ENCODE assay signal across 29 mouse cellular contexts in the genomic region with DNA sequence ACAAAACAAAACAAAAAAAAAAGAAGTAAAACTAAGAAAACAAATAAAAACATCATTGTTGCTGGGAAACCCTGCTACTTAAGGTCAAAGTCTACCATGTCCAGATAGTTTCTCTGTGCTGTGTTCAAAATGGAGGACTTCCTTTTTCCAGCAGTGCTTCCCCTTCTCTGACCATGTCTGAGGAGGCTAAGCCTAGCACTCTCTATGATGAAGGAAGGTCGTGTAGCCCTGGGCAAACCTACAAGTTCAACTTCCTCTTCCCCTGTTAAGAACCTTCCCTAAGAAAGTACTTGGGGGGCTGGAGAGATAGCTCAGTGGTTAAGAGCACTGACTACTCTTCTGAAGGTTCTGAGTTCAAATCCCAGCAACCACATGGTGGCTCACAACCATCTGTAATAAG. TPM values are rescaled to one million over a fixed set of nuclear protein-coding genes. Genes with fewer than 3 reads are reported as not detected.
DNase-seq lines count a peak whose midpoint lies in the region; ATAC-seq lines count a peak whose summit lies in the region.
"Had no signal": no experiment of that assay in that cellular context is flagged by ENCODE, and none has a peak within 500 bp of the region (broad histone marks: within the 10 kb centered on the region; RNA-seq: fewer than 3 reads in every experiment).

No protein-coding gene starts in this region.

- H3K9ac ChIP-seq in liver, embryonic 16.5 days (ENCODE audit: low read depth, low read length), result no peak overlapping the region
- H3K9ac ChIP-seq: embryonic facial prominence, embryonic 12.5 days; forebrain, postnatal 0 days; heart, embryonic 15.5 days; hindbrain, embryonic 13.5 days; limb, embryonic 12.5 days; liver, embryonic 15.5 days; neural tube, embryonic 15.5 days had no signal

- no peak overlapping the region for H3K4me2 ChIP-seq in liver, embryonic 16.5 days (ENCODE audit: low read depth, low read length)
- H3K4me2 ChIP-seq: embryonic facial prominence, embryonic 12.5 days; heart, embryonic 15.5 days; hindbrain, embryonic 13.5 days; limb, embryonic 12.5 days; liver, embryonic 15.5 days; neural tube, embryonic 15.5 days had no signal

- no peaks in the 10 kb centered on the region for H3K9me3 ChIP-seq in liver, embryonic 16.5 days (replicated peaks; ENCODE audit: control insufficient read depth, low read length)
- H3K9me3 ChIP-seq: heart, embryonic 15.5 days; hindbrain, embryonic 13.5 days; liver, embryonic 15.5 days; neural tube, embryonic 15.5 days had no signal

- no peak for DNase-seq in liver
- peak; percentile 82 for DNase-seq in MEL-GATA-1-ER (ENCODE audit: extremely low read depth, low read depth)
- peak; percentile 18 for DNase-seq in skeletal muscle tissue, adult 2 months (ENCODE audit: low read depth, low spot score)
- DNase-seq in layer of hippocampus, adult 11-12 months (ENCODE audit: low spot score), result no peak
- DNase-seq in thymus, postnatal 36 days, result no peak
- DNase-seq: adrenal gland, postnatal 10 days; B cell, adult 2 months; cerebellum, adult 9-11 months; forebrain, postnatal 0 days; heart, postnatal 36 days; kidney, adult 18-20 months; layer of hippocampus, postnatal 36 days; thymus, postnatal 14 days had no signal

- ATAC-seq in liver, embryonic 16.5 days (ENCODE audit: low read depth), result peak; percentile 27; the same call in 1 of the 2 replicates
- ATAC-seq: forebrain, postnatal 0 days; midbrain, embryonic 16.5 days had no signal

- no peaks in the 10 kb centered on the region for H3K79me2 ChIP-seq in macrophage (ENCODE audit: inconsistent target)

- H3K36me3 ChIP-seq in liver, embryonic 16.5 days (ENCODE audit: control insufficient read depth, insufficient read depth), result no peaks in the 10 kb centered on the region
- H3K36me3 ChIP-seq in macrophage (ENCODE audit: inconsistent target), result no peaks in the 10 kb centered on the region
- H3K36me3 ChIP-seq: embryonic facial prominence, embryonic 12.5 days; G1E; heart, embryonic 15.5 days; hindbrain, embryonic 13.5 days; limb, embryonic 12.5 days; liver, embryonic 15.5 days; midbrain, embryonic 10.5 days; neural tube, embryonic 15.5 days had no signal

- H3K27me3 ChIP-seq in liver, embryonic 16.5 days (ENCODE audit: control insufficient read depth, insufficient read depth, low read depth, low read length), result no peaks in the 10 kb centered on the region
- H3K27me3 ChIP-seq: CH12.LX; embryonic facial prominence, embryonic 12.5 days; heart, embryonic 15.5 days; hindbrain, embryonic 13.5 days; limb, embryonic 12.5 days; liver, embryonic 15.5 days; neural tube, embryonic 15.5 days had no signal

- no peaks in the 10 kb centered on the region; the same call in 1 of the 2 replicates for H3K4me1 ChIP-seq in liver, embryonic 16.5 days (ENCODE audit: control insufficient read depth, low read depth, low read length)
- H3K4me1 ChIP-seq: embryonic facial prominence, embryonic 12.5 days; heart, embryonic 15.5 days; limb, embryonic 12.5 days; liver, embryonic 15.5 days; neural tube, embryonic 15.5 days had no signal

- no peak overlapping the region for H3K4me3 ChIP-seq in liver, embryonic 16.5 days (ENCODE audit: low read depth, low read length)
- H3K4me3 ChIP-seq in macrophage (ENCODE audit: inconsistent target), result no peak overlapping the region
- H3K4me3 ChIP-seq: embryonic facial prominence, embryonic 12.5 days; heart, embryonic 15.5 days; hindbrain, embryonic 13.5 days; limb, embryonic 12.5 days; liver, embryonic 15.5 days; midbrain, embryonic 10.5 days; neural tube, embryonic 15.5 days had no signal

- no peak overlapping the region for H3K27ac ChIP-seq in liver, embryonic 16.5 days (ENCODE audit: low read length)
- peak overlapping the region; percentile 51 for H3K27ac ChIP-seq in macrophage
- H3K27ac ChIP-seq: embryonic facial prominence, embryonic 12.5 days; heart, embryonic 15.5 days; hindbrain, embryonic 13.5 days; kidney, postnatal 0 days; limb, embryonic 12.5 days; liver, embryonic 15.5 days; midbrain, embryonic 10.5 days; neural tube, embryonic 15.5 days had no signal

- WGBS in liver, embryonic 16.5 days (ENCODE audit: insufficient replicate concordance), result 14% methylated on average over 1 of the region's 1 CpGs
- 0% methylated on average over 1 of the region's 1 CpGs for WGBS in macrophage (ENCODE audit: missing documents)

RNA-seq across cellular contexts. Expression of a gene that starts 57.3 kb away (rescaled TPM):
- polyA plus RNA-seq in liver, embryonic 16.5 days (2015; fragmentation: Nextera tagmentation; extraction: Ambion mirVana), result 0.05 and 0.11 TPM in 2 replicates
- 1 to 10 TPM in 14 of 26 experiments, under 1 TPM in 3, not detected in 9; 0.47 to 7.3 (median 2.7) TPM for total RNA-seq in macrophage (2018; cell fraction: chromatin; rRNA removed)
- total RNA-seq in macrophage (2018; cell fraction: cytosol; rRNA removed), result 1 to 10 TPM in 10 of 26 experiments, under 1 TPM in 12, not detected in 4; 0.09 to 2.1 (median 0.96) TPM
- 1 to 10 TPM in 15 of 26 experiments, under 1 TPM in 8, not detected in 3; 0.30 to 9.0 (median 4.2) TPM for total RNA-seq in macrophage (2018; cell fraction: nucleus; rRNA removed)
- 0.17 to 0.66 TPM (median 0.42 TPM) in 3 replicates for polyA plus RNA-seq in macrophage (2018)
- total RNA-seq: adrenal gland, postnatal 10 days; gastrocnemius, postnatal 4 days; heart, postnatal 36 days; layer of hippocampus, adult 18-20 months; layer of hippocampus, postnatal 36 days had no signal
- polyA plus RNA-seq: embryonic facial prominence, embryonic 12.5 days; forebrain, embryonic 11.5 days; G1E; hindbrain, embryonic 13.5 days; limb, embryonic 12.5 days; midbrain, embryonic 10.5 days; midbrain, embryonic 16.5 days; neural tube, embryonic 15.5 days had no signal

Comparison
In these comparisons a context has a peak if more than half of its experiments do, and no peak if none do; other contexts are left out.
1. DNase-seq: peak in MEL-GATA-1-ER (single experiment) and skeletal muscle tissue, adult 2 months (single experiment); none in liver (single experiment), layer of hippocampus, adult 11-12 months (single experiment) and thymus, postnatal 36 days (0 of 2).